Mouse (Mus musculus) neural tube, embryonic 15.5 days (tissue): ENCODE results near the gene Kri1. TPM values are rescaled to one million over a fixed set of nuclear protein-coding genes. Genes with fewer than 3 reads are reported as not detected.
"Not testable (repeated sequence)": the region's sequence is repeated elsewhere in the genome, so short reads cannot be mapped to it uniquely, and the experiment has no call there.

ENCODE experiments used
- ATAC-seq: fragments of 200-750 bp; cut with Nextera tagmentation; 2 replicates; pipeline ENCODE4 v1.8.0; 2017; ENCODE audit warnings: mild to moderate bottlenecking, moderate TSS enrichment, moderate library complexity; ENCODE audit not compliant: low FRiP score
- H3K27ac ChIP-seq: fragments of 300-500 bp; sonication (generic); replicated peaks from 2 replicates; pipeline ENCODE4 v1.5.1; 2015; ENCODE audit warnings: mild to moderate bottlenecking, inconsistent platforms
- H3K27me3 ChIP-seq: fragments of 300-500 bp; sonication (generic); replicated peaks from 2 replicates; pipeline ENCODE4 v1.6.1; 2015; ENCODE audit warnings: inconsistent platforms
- H3K36me3 ChIP-seq: fragments of 300-500 bp; sonication (generic); 2 replicates; pipeline ENCODE4 v1.6.1; 2015; ENCODE audit warnings: inconsistent platforms
- H3K4me1 ChIP-seq: fragments of 300-500 bp; sonication (generic); 2 replicates; pipeline ENCODE4 v1.6.1; 2015; ENCODE audit warnings: inconsistent platforms
- H3K4me2 ChIP-seq: fragments of 300-500 bp; sonication (generic); 2 replicates; pipeline ENCODE4 v1.6.1; 2015; ENCODE audit warnings: inconsistent platforms, mild to moderate bottlenecking, moderate library complexity
- H3K4me3 ChIP-seq: fragments of 300-500 bp; sonication (generic); replicated peaks from 2 replicates; pipeline ENCODE4 v1.5.1; 2015; ENCODE audit warnings: mild to moderate bottlenecking, inconsistent platforms
- H3K9ac ChIP-seq: fragments of 300-500 bp; sonication (generic); replicated peaks from 2 replicates; pipeline ENCODE4 v1.6.1; 2015; ENCODE audit warnings: mild to moderate bottlenecking, inconsistent platforms
- H3K9me3 ChIP-seq: fragments of 300-500 bp; sonication (generic); replicated peaks from 2 replicates; pipeline ENCODE4 v1.6.1; 2016; ENCODE audit warnings: inconsistent platforms
- WGBS: fragments of 180-500 bp; shearing (Covaris S2); methylation state at CpG from one replicate; pipeline ENCODE4 v1.1.7; 2015; ENCODE audit warnings: mixed read lengths; 5-methylcytosine and 5-hydroxymethylcytosine counted together
- polyA plus RNA-seq: library from polyadenylated mRNA; unstranded; fragments of >200 nt; fragmentation: Nextera tagmentation; extraction: Ambion mirVana; gene quantifications from 2 replicates; pipeline ENCODE4 v1.2.1, GENCODE M21; 2015

The Kri1 gene
- polyA plus RNA-seq, 1 experiment from 2014 or later = 18.7 TPM

GRCm38 (mm10) chr9:21224576-21225414 is 63.0 kb downstream of the Kri1 start:
- Histone ChIP-seq H3K27ac (no peak overlapping the region), H3K4me2 (peak overlapping the region; percentile 55), H3K4me3 (peak overlapping the region; percentile 29), H3K27me3 (no peaks in the 10 kb centered on the region), H3K9ac (0 out of 2 replicates have a peak overlapping the region, but pooled peaks have one; percentile 20), H3K9me3 (no peaks in the 10 kb centered on the region), H3K36me3 (peaks cover 9% of the 10 kb centered on the region), H3K4me1 (peaks cover 26% of the 10 kb centered on the region)
- 0 out of 2 replicates have a peak, but pooled peaks have one; percentile 18 for ATAC-seq
- WGBS = 19% methylated on average over 26 of the region's 26 CpGs

- Histone ChIP-seq H3K36me3 (no peaks in the 10 kb centered on the region), H3K4me1 (peaks cover 26% of the 10 kb centered on the region), H3K9ac (no peak overlapping the region), H3K9me3 (no peaks in the 10 kb centered on the region), H3K4me2 (no peak overlapping the region), H3K4me3 (no peak overlapping the region), H3K27me3 (no peaks in the 10 kb centered on the region), H3K27ac (no peak overlapping the region)
- no peak for ATAC-seq
- 89% methylated on average over 6 of the region's 6 CpGs for WGBS
Observed at GRCm38 (mm10) chr9:21223906-21224305, 63.9 kb downstream of the Kri1 start.

- 100% methylated on average over 1 of the region's 2 CpGs for WGBS
- not testable (repeated sequence) for ATAC-seq, H3K27me3 ChIP-seq, H3K36me3 ChIP-seq, H3K4me3 ChIP-seq, H3K27ac ChIP-seq, H3K9me3 ChIP-seq, H3K9ac ChIP-seq, H3K4me2 ChIP-seq
- peaks cover 26% of the 10 kb centered on the region for H3K4me1 ChIP-seq
Observed at GRCm38 (mm10) chr9:21223490-21223889, 64.3 kb downstream of the Kri1 start.

Other genes with a start within 250 kb of the Kri1 start
- 1.00 and 1.6 TPM in 2 replicates for gene Zglp1, start 220.9 kb downstream of the Kri1 start, polyA plus RNA-seq
- gene Gm49373, start 214.9 kb downstream of the Kri1 start, polyA plus RNA-seq = 1.6 and 2.2 TPM in 2 replicates
- 69.8 and 77.7 TPM in 2 replicates for gene Fdx1l, start 214.4 kb downstream of the Kri1 start, polyA plus RNA-seq
- 1.4 and 2.3 TPM in 2 replicates for gene Gm38431, start 196.0 kb downstream of the Kri1 start, polyA plus RNA-seq
- 25.6 and 38.0 TPM in 2 replicates for gene Raver1, start 196.0 kb downstream of the Kri1 start, polyA plus RNA-seq
- gene Tyk2, start 156.7 kb downstream of the Kri1 start, polyA plus RNA-seq = 9.9 and 12.4 TPM in 2 replicates
- gene Cdc37, start 138.0 kb downstream of the Kri1 start, polyA plus RNA-seq = 199 and 230 TPM in 2 replicates
- 37.4 and 42.1 TPM in 2 replicates for gene Pde4a, start 122.3 kb downstream of the Kri1 start, polyA plus RNA-seq
- gene Keap1, start 48.6 kb downstream of the Kri1 start, polyA plus RNA-seq = 70.1 and 72.0 TPM in 2 replicates
- gene S1pr5, start 39.5 kb downstream of the Kri1 start, polyA plus RNA-seq = 5.8 and 6.7 TPM in 2 replicates
- gene Atg4d, start 22.7 kb downstream of the Kri1 start, polyA plus RNA-seq = 50.0 and 52.4 TPM in 2 replicates
- gene Cdkn2d, start 3.4 kb upstream of the Kri1 start, polyA plus RNA-seq = 120 and 129 TPM in 2 replicates
- 2.5 and 12.1 TPM in 2 replicates for gene Ap1m2, start 24.4 kb upstream of the Kri1 start, polyA plus RNA-seq
- gene Slc44a2, start 32.7 kb upstream of the Kri1 start, polyA plus RNA-seq = 68.4 and 79.7 TPM in 2 replicates
- 189 and 205 TPM in 2 replicates for gene Ilf3, start 79.9 kb upstream of the Kri1 start, polyA plus RNA-seq
- gene Qtrt1, start 123.9 kb upstream of the Kri1 start, polyA plus RNA-seq = 47.6 and 55.6 TPM in 2 replicates
- gene Dnm2, start 136.9 kb upstream of the Kri1 start, polyA plus RNA-seq = 58.5 and 63.7 TPM in 2 replicates
- 53.4 and 61.3 TPM in 2 replicates for gene Tmed1, start 222.3 kb upstream of the Kri1 start, polyA plus RNA-seq
- gene AB124611, start 238.2 kb upstream of the Kri1 start, polyA plus RNA-seq = 2.3 and 3.9 TPM in 2 replicates